Mouse (Mus musculus) lung, postnatal 0 days (tissue): ENCODE results near the gene 5730522E02Rik.

Experiments
- CTCF ChIP-seq: IDR thresholded peaks from 2 replicates; pipeline ENCODE4 v1.5.1; 2016; ENCODE audit warnings: antibody characterized with exemption, mild to moderate bottlenecking
- EP300 ChIP-seq: IDR thresholded peaks from 2 replicates; pipeline ENCODE4 v1.6.1; 2016; ENCODE audit warnings: antibody characterized with exemption, mild to moderate bottlenecking, control low read depth

GRCm38 (mm10) chr11:26104680-26105079 is 105.9 kb downstream of the 5730522E02Rik start:
- no peak for TF ChIP-seq CTCF
- TF ChIP-seq EP300, result no peak
